Mouse (Mus musculus) stomach, postnatal 0 days (tissue): ENCODE data around the gene Trim26.

Source experiments
- CTCF ChIP-seq: IDR thresholded peaks from 2 replicates; pipeline ENCODE4 v1.5.1; 2016; ENCODE audit warnings: antibody characterized with exemption, low read depth, mild to moderate bottlenecking, moderate library complexity
- EP300 ChIP-seq: optimal IDR thresholded peaks from 2 replicates; pipeline ENCODE3; 2016; ENCODE audit warnings: antibody characterized with exemption

- TF ChIP-seq CTCF: no peak
- TF ChIP-seq EP300: no peak
Measured at GRCm38 (mm10) chr17:36788351-36788750, 48.6 kb upstream of the Trim26 start.
